Mouse (Mus musculus) left cerebral cortex, postnatal 4 days (tissue): ENCODE measurements around the gene Themis2. TPM values are rescaled to one million over a fixed set of nuclear protein-coding genes. Genes with fewer than 3 reads are reported as not detected.

Experiments
- total RNA-seq, 2 experiments: library from RNA; stranded (reverse); gene quantifications; 2 replicates each; pipeline ENCODE4 v1.2.3; 2021

Themis2 gene
- total RNA-seq, 2 experiments from 2014 or later: 0.52 to 0.81 TPM

Other genes with a start within 250 kb of the Themis2 start
- gene Ptafr, start 232.3 kb downstream of the Themis2 start, total RNA-seq: 1 to 10 TPM in 1 of 2 experiments, under 1 TPM in 1; 0.58 to 1.1 TPM
- 10 to 100 TPM; 24.5 to 25.7 TPM for gene Eya3, start 157.4 kb downstream of the Themis2 start, total RNA-seq
- 1 to 10 TPM; 4.3 to 4.8 TPM for gene Xkr8, start 63.8 kb downstream of the Themis2 start, total RNA-seq
- 1 to 10 TPM in 1 of 2 experiments, under 1 TPM in 1; 0.97 to 1.2 TPM for gene Smpdl3b, start 39.1 kb downstream of the Themis2 start, total RNA-seq
- gene Rpa2, start 28.1 kb downstream of the Themis2 start, total RNA-seq: 10 to 100 TPM; 15.4 to 16.0 TPM
- gene Ppp1r8, start 46.8 kb upstream of the Themis2 start, total RNA-seq: 10 to 100 TPM; 47.5 to 55.0 TPM
- gene Stx12, start 88.1 kb upstream of the Themis2 start, total RNA-seq: 100 to 1,000 TPM; 146 to 153 TPM
- gene Fam76a, start 126.2 kb upstream of the Themis2 start, total RNA-seq: 10 to 100 TPM; 24.3 to 25.4 TPM
- under 1 TPM; 0.42 to 0.44 TPM for gene Fgr, start 177.7 kb upstream of the Themis2 start, total RNA-seq
- 100 to 1,000 TPM in 1 of 2 experiments, 10 to 100 TPM in 1; 94.1 to 102 TPM for gene Ahdc1, start 214.9 kb upstream of the Themis2 start, total RNA-seq